Mouse (Mus musculus) liver, embryonic 13.5 days (tissue): ENCODE data around the gene Scai. TPM values are rescaled to one million over a fixed set of nuclear protein-coding genes. Genes with fewer than 3 reads are reported as not detected.
"Not testable (repeated sequence)": the region's sequence is repeated elsewhere in the genome, so short reads cannot be mapped to it uniquely, and the experiment has no call there.

Experiments used
- ATAC-seq: fragments of 200-750 bp; cut with Nextera tagmentation; 2 replicates; pipeline ENCODE4 v1.8.0; 2017; ENCODE audit warnings: low read depth, mild to moderate bottlenecking, moderate number of reproducible peaks, moderate library complexity
- DNase-seq: peaks from one replicate; pipeline ENCODE4 v3.0.0; 2022
- H3K27ac ChIP-seq: fragments of 300-500 bp; sonication (generic); 2 replicates; pipeline ENCODE4 v1.5.1; 2015; ENCODE audit warnings: moderate library complexity, mild to moderate bottlenecking, inconsistent platforms
- H3K27me3 ChIP-seq: fragments of 300-500 bp; sonication (generic); 2 replicates; pipeline ENCODE4 v1.6.1; 2015; ENCODE audit warnings: mild to moderate bottlenecking, inconsistent platforms
- H3K36me3 ChIP-seq: fragments of 300-500 bp; sonication (generic); 2 replicates; pipeline ENCODE4 v1.6.1; 2015; ENCODE audit warnings: mild to moderate bottlenecking, inconsistent platforms
- H3K4me1 ChIP-seq: fragments of 300-500 bp; sonication (generic); replicated peaks from 2 replicates; pipeline ENCODE4 v1.6.1; 2015; ENCODE audit warnings: inconsistent platforms
- H3K4me2 ChIP-seq: fragments of 300-500 bp; sonication (generic); 2 replicates; pipeline ENCODE4 v1.6.1; 2015; ENCODE audit warnings: inconsistent platforms, mild to moderate bottlenecking, moderate library complexity
- H3K4me3 ChIP-seq: fragments of 300-500 bp; sonication (generic); replicated peaks from 2 replicates; pipeline ENCODE4 v1.5.1; 2015; ENCODE audit warnings: mild to moderate bottlenecking, inconsistent platforms
- H3K9ac ChIP-seq: fragments of 300-500 bp; sonication (generic); 2 replicates; pipeline ENCODE4 v1.6.1; 2015; ENCODE audit warnings: mild to moderate bottlenecking, inconsistent platforms
- H3K9me3 ChIP-seq: fragments of 300-500 bp; sonication (generic); replicated peaks from 2 replicates; pipeline ENCODE4 v1.6.1; 2016; ENCODE audit warnings: inconsistent platforms
- WGBS: fragments of 180-500 bp; shearing (Covaris S2); methylation state at CpG from one replicate; pipeline ENCODE4 v1.1.7; 2015; ENCODE audit not compliant: insufficient replicate concordance; 5-methylcytosine and 5-hydroxymethylcytosine counted together
- polyA plus RNA-seq: library from polyadenylated mRNA; unstranded; fragments of >200 nt; fragmentation: Nextera tagmentation; extraction: Ambion mirVana; gene quantifications from 2 replicates; pipeline ENCODE4 v1.2.1, GENCODE M21; 2015

Scai gene
- 1.3 and 1.8 TPM in 2 replicates for polyA plus RNA-seq

DNA sequence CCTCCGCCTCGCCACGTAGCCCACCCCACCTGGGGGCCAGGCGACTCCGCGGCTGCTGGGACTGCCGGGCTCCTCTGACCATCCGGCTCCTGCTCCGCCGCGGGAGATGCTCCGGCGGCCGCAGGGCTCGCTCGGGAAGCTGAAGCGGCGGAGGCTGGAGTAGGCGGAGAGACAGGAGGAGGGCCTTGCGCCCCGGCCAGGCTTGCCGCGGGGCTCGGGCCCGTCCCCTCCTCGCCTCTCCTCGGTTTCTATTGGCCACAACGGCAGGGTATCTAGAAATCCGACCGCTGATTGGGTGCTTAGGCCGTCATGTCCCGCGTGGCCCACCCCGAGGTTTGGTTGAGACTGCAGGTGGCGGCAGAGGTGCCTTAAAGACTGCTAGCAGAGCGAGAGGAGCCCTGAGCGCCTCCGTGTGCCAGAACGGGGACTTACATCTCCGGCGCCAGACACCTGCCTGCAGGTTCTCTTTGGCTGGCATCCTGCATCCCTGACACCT lies at the start of gene Scai:
Gene Scai (minus strand): TSS at position 174 of the 496 bp plus-strand sequence.
- Histone ChIP-seq H3K9ac (peak within 1 kb of the TSS; percentile 97), H3K27me3 (no peaks in the 10 kb centered on the region), H3K4me3 (peak within 1 kb of the TSS; percentile 99), H3K4me1 (peaks cover 18% of the 10 kb centered on the region), H3K36me3 (0 out of 2 replicates have a peak, but pooled peaks cover 4% of the 10 kb centered on the region), H3K4me2 (peak within 1 kb of the TSS; percentile 95), H3K9me3 (no peaks in the 10 kb centered on the region), H3K27ac (peak within 1 kb of the TSS; percentile 83)
- WGBS: under 1% methylated on average over 37 of the region's 41 CpGs
- ATAC-seq (peak; percentile 100), DNase-seq (peak; percentile 97)

DNA sequence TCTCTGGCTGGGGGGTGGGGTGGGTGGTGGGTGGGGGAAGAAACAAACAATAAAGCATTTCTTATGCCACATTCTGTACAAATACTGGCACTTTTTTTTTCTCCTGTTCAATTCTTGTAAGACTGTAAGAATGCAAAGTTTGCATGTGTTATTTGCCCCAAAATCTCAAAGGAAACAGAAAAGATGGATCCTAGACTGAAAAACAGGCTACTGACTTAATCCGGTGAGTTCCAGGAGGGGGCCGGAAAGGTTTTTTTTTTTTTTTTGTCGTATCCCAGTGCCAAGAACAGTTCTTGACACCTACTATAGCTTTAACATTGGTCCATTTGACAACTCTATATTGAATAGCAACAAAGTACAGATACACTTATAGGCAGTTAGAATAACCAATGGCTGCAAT lies 36.2 kb upstream of the Scai start:
- Histone ChIP-seq H3K4me2 (peak overlapping the region; percentile 75), H3K4me3 (peak overlapping the region; percentile 87), H3K4me1 (peaks cover 30% of the 10 kb centered on the region), H3K36me3 (no peaks in the 10 kb centered on the region), H3K9ac (peak overlapping the region; percentile 92; the same call in 1 of the 2 replicates), H3K27me3 (0 out of 2 replicates have a peak, but pooled peaks cover 2% of the 10 kb centered on the region), H3K9me3 (no peaks in the 10 kb centered on the region), H3K27ac (peak overlapping the region; percentile 97)
- DNase-seq (no peak), ATAC-seq (no peak)
- 29% methylated on average over 3 of the region's 3 CpGs for WGBS

DNA sequence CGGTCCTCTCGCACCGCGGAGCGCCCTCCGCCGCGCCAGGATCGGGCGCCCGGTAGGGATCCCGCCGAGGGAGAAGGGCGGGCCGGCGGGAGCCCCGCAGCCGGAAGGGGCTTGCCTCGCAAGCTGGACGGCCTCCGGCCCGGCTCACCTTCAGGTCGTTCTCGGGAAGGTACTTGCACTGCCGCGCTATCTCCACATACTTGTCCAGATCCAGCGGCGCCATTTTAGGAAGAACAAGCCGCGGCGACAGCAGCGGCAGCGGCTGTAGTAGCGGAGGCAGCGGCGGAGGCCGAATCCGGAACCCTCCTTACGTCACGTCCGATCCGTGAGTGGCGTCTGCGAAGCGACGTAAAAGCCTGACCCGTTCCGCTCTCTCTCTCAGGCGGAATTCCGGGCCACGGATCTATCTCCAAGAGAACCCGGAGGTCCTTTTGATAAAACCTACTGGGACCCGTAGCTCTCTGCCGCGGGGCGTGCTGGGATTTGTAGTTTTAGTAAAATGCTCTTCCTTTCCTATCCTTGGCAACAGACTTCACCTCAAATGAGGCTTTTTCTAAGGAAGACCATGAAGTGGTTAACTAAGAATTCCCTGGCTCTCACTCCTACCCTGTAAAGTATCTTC lies 35.6 kb upstream of the Scai start, which contains the start of gene Ppp6c:
Gene Ppp6c (minus strand): TSS at position 433 of the 622 bp plus-strand sequence.
- H3K27ac ChIP-seq: peak within 1 kb of the TSS; percentile 97
- H3K9ac ChIP-seq: peak within 1 kb of the TSS; percentile 92
- ATAC-seq: peak; percentile 94
- H3K4me1 ChIP-seq: peaks cover 36% of the 10 kb centered on the region
- peak within 1 kb of the TSS; percentile 87 for H3K4me3 ChIP-seq
- WGBS: under 1% methylated on average over 55 of the region's 56 CpGs
- H3K36me3 ChIP-seq: no peaks in the 10 kb centered on the region
- 0 out of 2 replicates have a peak, but pooled peaks cover 2% of the 10 kb centered on the region for H3K27me3 ChIP-seq
- DNase-seq: peak; percentile 90
- H3K4me2 ChIP-seq: peak within 1 kb of the TSS; percentile 75
- no peaks in the 10 kb centered on the region for H3K9me3 ChIP-seq

DNA sequence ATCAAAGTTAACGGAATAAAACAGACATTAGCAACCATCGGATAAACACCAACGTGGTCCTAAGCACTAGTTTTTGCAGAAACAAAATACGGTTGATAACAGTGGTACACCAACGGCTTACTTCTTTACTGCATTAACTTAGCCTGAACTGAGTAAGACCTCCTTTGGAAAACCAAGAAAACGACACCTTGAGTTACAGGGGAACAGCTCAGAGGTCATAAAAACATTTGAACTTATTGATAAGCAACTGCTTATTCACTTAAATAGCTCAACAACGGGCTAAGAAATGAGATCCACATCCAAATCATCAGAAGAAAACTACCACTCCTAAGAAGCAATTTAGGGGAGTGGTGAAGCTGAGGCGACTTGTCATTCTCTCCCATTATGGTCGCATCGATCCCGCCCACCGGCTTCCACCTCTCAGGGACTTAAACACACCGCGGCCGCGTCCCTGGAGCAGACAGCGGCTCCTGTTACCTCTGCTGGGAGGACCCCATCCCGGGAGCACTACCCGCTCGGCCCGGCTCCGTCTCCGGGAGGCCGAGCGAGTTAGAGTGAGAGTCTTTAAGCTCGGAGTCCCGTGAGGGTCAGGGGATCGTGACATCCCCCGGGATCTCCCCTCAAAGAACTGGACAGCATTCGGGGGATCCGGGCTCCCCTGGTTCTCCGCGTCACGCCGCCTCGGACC lies 34.9 kb upstream of the Scai start:
- 2% methylated on average over 34 of the region's 36 CpGs for WGBS

DNA sequence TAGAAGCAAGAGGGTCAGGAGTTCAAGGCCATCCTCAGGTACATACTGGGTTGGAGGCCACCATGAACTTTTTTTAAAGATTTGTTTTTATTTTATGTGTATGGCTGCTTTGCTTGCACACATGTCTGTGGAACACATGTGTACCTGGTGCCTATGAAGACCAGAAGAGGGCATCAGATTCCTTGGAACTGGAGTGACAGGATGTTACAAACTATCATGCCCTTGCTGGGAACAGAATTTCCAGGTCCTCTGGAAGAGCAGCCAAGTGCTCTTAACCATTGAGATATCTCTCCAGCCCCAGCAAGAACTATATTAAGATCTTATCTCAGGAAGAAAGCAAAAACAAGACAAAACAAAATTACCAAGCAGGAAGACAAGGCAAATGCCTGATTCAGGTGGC lies 34.1 kb upstream of the Scai start:
- Histone ChIP-seq H3K4me2 (peak overlapping the region; percentile 75), H3K4me1 (peaks cover 44% of the 10 kb centered on the region), H3K9me3 (no peaks in the 10 kb centered on the region), H3K4me3 (peak overlapping the region; percentile 87), H3K9ac (peak overlapping the region; percentile 92), H3K27ac (peak overlapping the region; percentile 97; the same call in 1 of the 2 replicates), H3K27me3 (0 out of 2 replicates have a peak, but pooled peaks cover 2% of the 10 kb centered on the region), H3K36me3 (no peaks in the 10 kb centered on the region)
- ATAC-seq (no peak), DNase-seq (no peak)

More for the DNA sequence above, 34.9 kb upstream of the Scai start:
- peak; percentile 66 for ATAC-seq
- Histone ChIP-seq H3K4me3 (peak overlapping the region; percentile 87), H3K4me2 (peak overlapping the region; percentile 75), H3K4me1 (peaks cover 39% of the 10 kb centered on the region), H3K27ac (peak overlapping the region; percentile 97), H3K9ac (peak overlapping the region; percentile 92)
- H3K27me3 ChIP-seq, H3K9me3 ChIP-seq, H3K36me3 ChIP-seq: not testable (repeated sequence)
- peak; percentile 45 for DNase-seq

DNA sequence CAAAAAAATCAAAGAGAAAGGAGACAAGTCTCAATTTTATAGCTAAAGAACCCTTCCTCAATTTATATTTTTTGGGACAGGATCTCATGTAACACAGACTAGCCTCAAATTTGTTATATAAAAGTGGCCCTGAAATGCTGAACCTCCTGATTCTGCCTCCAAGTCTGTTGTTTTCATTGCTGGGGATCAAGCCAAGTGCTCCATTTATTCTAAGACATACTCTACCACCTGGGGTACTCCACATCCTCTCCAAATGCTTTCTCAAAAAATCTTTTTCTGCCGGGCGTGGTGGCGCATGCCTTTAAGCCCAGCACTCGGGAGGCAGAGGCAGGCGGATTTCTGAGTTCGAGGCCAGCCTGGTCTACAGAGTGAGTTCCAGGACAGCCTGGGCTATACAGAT lies 29.5 kb upstream of the Scai start:
- WGBS: 85% methylated on average over 6 of the region's 6 CpGs

DNA sequence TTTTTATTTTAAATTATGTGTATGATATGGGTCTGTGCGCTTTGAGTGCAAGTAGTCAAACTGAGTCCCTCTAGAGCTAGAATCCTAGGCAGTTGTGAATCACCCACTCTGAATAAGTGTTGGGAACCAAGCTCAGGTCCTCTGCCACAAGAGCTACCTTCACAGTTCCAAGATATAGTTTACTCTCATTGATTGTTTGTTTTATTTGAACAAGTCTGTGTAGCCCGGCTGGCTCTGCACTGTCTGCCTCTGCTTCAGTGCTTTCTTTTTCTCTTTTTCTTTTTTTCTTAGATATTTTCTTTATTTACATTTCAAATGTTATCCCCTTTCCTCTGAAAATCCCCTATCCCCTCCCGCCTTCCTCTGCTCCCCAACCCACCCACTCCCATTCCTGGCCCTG lies 28.5 kb upstream of the Scai start:
- H3K27me3 ChIP-seq: no peaks in the 10 kb centered on the region
- H3K36me3 ChIP-seq: no peaks in the 10 kb centered on the region
- DNase-seq (no peak), ATAC-seq (no peak)
- no peak overlapping the region for H3K9ac ChIP-seq
- H3K27ac ChIP-seq: no peak overlapping the region
- H3K4me2 ChIP-seq: no peak overlapping the region
- 84% methylated on average over 3 of the region's 3 CpGs for WGBS
- H3K4me1 ChIP-seq: peaks cover 47% of the 10 kb centered on the region
- H3K9me3 ChIP-seq: no peaks in the 10 kb centered on the region
- H3K4me3 ChIP-seq: no peak overlapping the region

More for the DNA sequence above, 29.5 kb upstream of the Scai start:
- ATAC-seq: no peak
- Histone ChIP-seq H3K4me1 (peaks cover 57% of the 10 kb centered on the region), H3K9me3 (no peaks in the 10 kb centered on the region), H3K27me3 (no peaks in the 10 kb centered on the region), H3K36me3 (no peaks in the 10 kb centered on the region), H3K4me2 (no peak overlapping the region), H3K9ac (no peak overlapping the region), H3K4me3 (no peak overlapping the region), H3K27ac (no peak overlapping the region)
- DNase-seq: no peak

DNA sequence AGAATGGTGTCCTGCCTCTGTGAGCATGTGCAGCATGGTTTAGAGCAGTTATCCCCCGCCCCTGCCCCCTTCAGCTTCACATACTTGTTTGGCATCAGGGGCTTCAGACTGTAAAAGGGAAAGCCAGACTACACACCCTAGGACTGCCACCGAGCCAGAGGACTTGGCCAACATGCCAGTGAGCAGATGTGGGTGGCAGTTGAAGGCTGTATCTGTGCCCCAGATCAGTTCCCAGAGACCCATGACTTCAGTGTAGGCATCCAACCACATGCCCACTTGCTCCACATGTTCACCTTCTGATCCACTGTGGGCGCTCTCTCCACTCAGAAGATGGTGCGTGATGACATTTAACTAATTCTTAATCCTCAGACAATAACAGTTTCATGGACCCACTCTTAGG lies 26.6 kb upstream of the Scai start:
- ATAC-seq: peak; percentile 41; the same call in 1 of the 2 replicates

DNA sequence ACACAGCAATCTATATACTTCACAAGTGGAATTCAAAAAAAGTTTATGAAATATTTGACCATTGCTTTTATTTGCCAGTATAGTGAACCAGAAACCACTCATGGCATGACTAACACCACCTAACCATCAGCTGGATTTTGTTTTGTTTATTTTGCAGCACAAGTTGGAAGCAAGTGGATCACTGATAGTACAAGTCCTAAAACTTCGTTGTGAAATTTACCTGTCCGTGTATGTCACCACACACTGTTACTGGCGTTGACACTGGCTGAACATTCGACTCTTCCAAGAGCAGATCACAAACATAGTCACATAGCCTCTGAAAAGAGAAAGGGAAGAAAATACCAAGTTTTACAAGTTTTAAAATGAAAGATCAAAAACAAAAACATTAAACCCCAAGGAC lies 20.2 kb upstream of the Scai start:
- no peaks in the 10 kb centered on the region for H3K27me3 ChIP-seq
- no peak for ATAC-seq
- DNase-seq: no peak
- H3K4me2 ChIP-seq: no peak overlapping the region
- no peak overlapping the region for H3K9ac ChIP-seq
- H3K27ac ChIP-seq: no peak overlapping the region
- H3K9me3 ChIP-seq: no peaks in the 10 kb centered on the region
- H3K4me3 ChIP-seq: no peak overlapping the region
- peaks cover 11% of the 10 kb centered on the region; the same call in 1 of the 2 replicates for H3K36me3 ChIP-seq
- peaks cover 6% of the 10 kb centered on the region; the same call in 1 of the 2 replicates for H3K4me1 ChIP-seq
- 81% methylated on average over 4 of the region's 4 CpGs for WGBS

More for the DNA sequence above, 26.6 kb upstream of the Scai start:
- H3K27ac ChIP-seq: no peak overlapping the region
- no peak overlapping the region for H3K4me3 ChIP-seq
- no peak overlapping the region for H3K9ac ChIP-seq
- H3K27me3 ChIP-seq: no peaks in the 10 kb centered on the region
- no peaks in the 10 kb centered on the region for H3K9me3 ChIP-seq
- H3K4me1 ChIP-seq: peaks cover 36% of the 10 kb centered on the region
- 79% methylated on average over 4 of the region's 4 CpGs for WGBS
- no peak for DNase-seq
- no peak overlapping the region for H3K4me2 ChIP-seq
- H3K36me3 ChIP-seq: no peaks in the 10 kb centered on the region

DNA sequence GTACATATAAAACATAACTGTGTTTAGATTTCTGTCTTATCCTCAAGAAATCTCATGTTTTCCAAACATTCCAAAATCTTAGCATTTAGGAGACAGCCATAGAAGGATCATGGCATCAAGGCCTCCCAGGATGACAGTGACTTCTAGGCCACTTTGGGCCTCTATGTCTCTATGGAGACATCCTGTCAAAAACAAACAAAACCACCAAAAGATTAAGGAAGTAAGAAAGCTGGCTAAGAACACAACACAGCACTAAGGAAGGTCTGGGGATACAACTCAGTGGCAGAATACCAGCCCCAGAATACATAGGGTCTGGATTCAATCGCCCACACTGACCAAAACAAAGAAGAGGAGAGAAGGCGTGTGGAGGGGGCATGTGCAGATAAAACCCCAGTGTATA lies 12.8 kb upstream of the Scai start:
- Histone ChIP-seq H3K27me3 (no peaks in the 10 kb centered on the region), H3K36me3 (peaks cover 38% of the 10 kb centered on the region), H3K27ac (no peak overlapping the region), H3K9me3 (no peaks in the 10 kb centered on the region), H3K9ac (no peak overlapping the region), H3K4me2 (no peak overlapping the region), H3K4me3 (no peak overlapping the region), H3K4me1 (no peaks in the 10 kb centered on the region)
- DNase-seq (no peak), ATAC-seq (no peak)
- WGBS: 84% methylated on average over 2 of the region's 2 CpGs

DNA sequence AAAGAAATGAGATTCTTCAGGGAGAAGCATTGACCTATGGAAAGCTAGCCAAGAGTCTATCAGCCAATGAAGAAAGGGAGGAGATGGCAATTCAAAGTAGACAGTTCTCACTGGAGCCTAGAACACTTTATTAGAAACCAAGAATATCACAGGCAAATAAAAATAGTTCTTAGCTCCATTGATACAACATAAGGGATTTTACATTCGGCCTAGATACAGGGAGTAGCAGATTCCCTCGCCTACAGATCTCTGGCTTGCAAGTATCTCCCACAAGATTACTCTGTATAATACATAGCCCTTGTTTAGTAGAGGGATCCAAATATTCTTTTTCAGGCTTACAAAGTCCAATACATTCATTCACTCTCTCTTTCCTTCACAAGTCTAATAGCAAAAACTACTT lies 4.3 kb upstream of the Scai start:
- H3K27ac ChIP-seq: no peak overlapping the region
- H3K4me2 ChIP-seq: no peak overlapping the region
- no peak overlapping the region for H3K9ac ChIP-seq
- no peaks in the 10 kb centered on the region for H3K9me3 ChIP-seq
- H3K4me1 ChIP-seq: peaks cover 7% of the 10 kb centered on the region
- 86% methylated on average over 2 of the region's 2 CpGs for WGBS
- H3K4me3 ChIP-seq: no peak overlapping the region
- DNase-seq (no peak), ATAC-seq (no peak)
- peaks cover 21% of the 10 kb centered on the region for H3K36me3 ChIP-seq
- no peaks in the 10 kb centered on the region for H3K27me3 ChIP-seq
